Mouse (Mus musculus) cerebellum, adult 2 months (tissue): ENCODE results near the gene Capn5.

ENCODE experiments used
- CTCF ChIP-seq: fragments of 200-500 bp; IDR thresholded peaks from 2 replicates; pipeline ENCODE4 v1.5.1; 2011; ENCODE audit warnings: low read depth, mild to moderate bottlenecking, control low read depth, low read length, moderate library complexity, borderline replicate concordance; ENCODE audit not compliant: insufficient read depth
- POLR2A ChIP-seq: fragments of 200-500 bp; IDR thresholded peaks from 2 replicates; pipeline ENCODE4 v1.6.1; 2011; ENCODE audit warnings: low read length, control low read depth, borderline replicate concordance; ENCODE audit not compliant: insufficient read depth

DNA sequence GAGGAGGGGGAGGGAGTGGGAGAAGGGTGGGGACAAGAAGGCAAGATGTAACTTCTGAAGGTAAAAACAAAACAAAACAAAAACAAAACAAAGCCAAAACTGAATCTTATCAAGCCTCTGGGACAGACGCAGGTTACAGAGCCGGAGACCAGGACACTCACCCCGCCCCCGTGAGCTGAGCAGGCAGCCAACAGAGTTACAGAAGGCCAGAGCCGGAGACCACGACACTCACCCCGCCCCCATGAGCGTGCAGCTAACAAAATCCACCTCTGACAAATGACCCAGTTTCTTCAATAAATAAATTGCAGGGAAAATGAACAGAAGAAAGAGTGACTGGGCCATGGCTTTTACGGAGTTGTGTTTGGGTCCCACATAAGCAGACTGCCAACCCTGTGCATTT lies 38.9 kb downstream of the Capn5 start:
- TF ChIP-seq CTCF, result no peak
- no peak for TF ChIP-seq POLR2A
